Mouse (Mus musculus) olfactory bulb, adult 2 months (tissue): ENCODE data around the gene Eef1g.

ENCODE experiments used
- CTCF ChIP-seq: fragments of 200-500 bp; IDR thresholded peaks from 2 replicates; pipeline ENCODE4 v1.5.1; 2012; ENCODE audit warnings: low read depth, mild to moderate bottlenecking, low read length, moderate library complexity; ENCODE audit not compliant: insufficient read depth
- POLR2A ChIP-seq: fragments of 200-500 bp; IDR thresholded peaks from 2 replicates; pipeline ENCODE4 v1.6.1; 2012; ENCODE audit warnings: mild to moderate bottlenecking, low read depth, low read length, moderate library complexity; ENCODE audit not compliant: insufficient read depth

DNA sequence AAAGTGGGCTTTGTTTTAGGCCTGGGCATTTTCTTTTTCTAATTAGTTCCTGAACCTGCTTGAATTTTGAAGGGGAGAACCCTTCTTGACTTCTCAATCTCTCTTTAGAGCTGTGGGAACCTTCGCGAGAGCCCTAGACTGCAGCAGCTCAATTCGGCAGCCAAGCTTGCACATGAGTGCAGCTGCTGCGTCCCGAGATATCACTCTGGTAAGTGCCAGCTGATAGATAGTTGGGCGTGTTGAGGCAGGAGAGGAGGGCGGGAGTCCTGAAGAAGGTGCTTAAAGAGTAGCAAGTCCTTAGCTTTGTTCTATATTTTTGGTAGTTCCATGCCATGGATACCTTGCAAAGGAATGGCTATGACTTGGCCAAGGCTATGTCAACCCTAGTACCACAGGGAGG lies 19.9 kb upstream of the Eef1g start:
- TF ChIP-seq CTCF: no peak
- TF ChIP-seq POLR2A: no peak
